Mouse (Mus musculus): ENCODE data around the gene Dnase2a. TPM values are rescaled to one million over a fixed set of nuclear protein-coding genes. Genes with fewer than 3 reads are reported as not detected.

Dnase2a gene
- polyA plus RNA-seq, 2 experiments = 8.4 to 9.6 TPM

GRCm38 (mm10) chr8:84943699-84944098 is 35.3 kb downstream of the Dnase2a start:
- H3K27me3 ChIP-seq (ENCODE audit: control insufficient read depth, insufficient read depth, low read length) = peaks cover 69% of the 10 kb centered on the region
- H3K4me1 ChIP-seq (replicated peaks; ENCODE audit: control insufficient read depth in 2 of 2, insufficient read depth in 2 of 2, low read length in 1 of 2) = peaks cover 2 to 8% of the 10 kb centered on the region in 2 experiments; a peak in 3 of 4 replicates
- H3K4me2 ChIP-seq (ENCODE audit: low read depth) = no peak overlapping the region
- H3K36me3 ChIP-seq (replicated peaks; ENCODE audit: control insufficient read depth, insufficient read depth, low read depth) = no peaks in the 10 kb centered on the region
- H3K9me3 ChIP-seq (ENCODE audit: control insufficient read depth, low read length) = no peaks in the 10 kb centered on the region
- no peak overlapping the region for H3K9ac ChIP-seq (replicated peaks)
- H3K4me3 ChIP-seq (ENCODE audit: insufficient read depth in 1 of 2, low read depth in 2 of 2, low read length in 2 of 2) = no peak overlapping the region
- WGBS (ENCODE audit: insufficient replicate concordance) = 15% methylated on average over 4 of the region's 4 CpGs
- ATAC-seq (ENCODE audit: insufficient read depth) (no peak), DNase-seq (ENCODE audit: low read depth in 3 of 3, low spot score in 3 of 3) (no peak)
- no peak overlapping the region for H3K27ac ChIP-seq
- TF ChIP-seq CTCF (IDR thresholded peaks at IDR 0.05; ENCODE audit: low read depth) = no peak

- Histone ChIP-seq H3K27me3 (ENCODE audit: control insufficient read depth, insufficient read depth, low read length) (peaks cover 64% of the 10 kb centered on the region), H3K4me1 (replicated peaks; ENCODE audit: control insufficient read depth in 2 of 2, insufficient read depth in 2 of 2, low read length in 1 of 2) (peaks cover 2 to 8% of the 10 kb centered on the region in 2 experiments; a peak in 3 of 4 replicates), H3K9me3 (ENCODE audit: control insufficient read depth, low read length) (no peaks in the 10 kb centered on the region), H3K4me3 (ENCODE audit: insufficient read depth in 1 of 2, low read depth in 2 of 2, low read length in 2 of 2) (no peak overlapping the region), H3K4me2 (ENCODE audit: low read depth) (peak overlapping the region; percentile 43), H3K9ac (replicated peaks) (no peak overlapping the region), H3K27ac (no peak overlapping the region), H3K36me3 (replicated peaks; ENCODE audit: control insufficient read depth, insufficient read depth, low read depth) (no peaks in the 10 kb centered on the region)
- TF ChIP-seq EP300 (IDR thresholded peaks at IDR 0.05; ENCODE audit: low read depth) (no peak), CTCF (IDR thresholded peaks at IDR 0.05; ENCODE audit: low read depth) (no peak)
- DNase-seq (ENCODE audit: low read depth in 3 of 3, low spot score in 3 of 3) (peak; percentile 61 to 75 (median 66)), ATAC-seq (ENCODE audit: insufficient read depth) (peak; percentile 84)
- WGBS (ENCODE audit: insufficient replicate concordance) = 5% methylated on average over 26 of the region's 26 CpGs
Measured at GRCm38 (mm10) chr8:84944478-84945160, 36.3 kb downstream of the Dnase2a start.

- 10% methylated on average over 11 of the region's 11 CpGs for WGBS (ENCODE audit: insufficient replicate concordance)
- DNase-seq (ENCODE audit: low read depth in 3 of 3, low spot score in 3 of 3) (no peak), ATAC-seq (ENCODE audit: insufficient read depth) (no peak)
- no peak for TF ChIP-seq EP300 (IDR thresholded peaks at IDR 0.05; ENCODE audit: low read depth)
- no peak for TF ChIP-seq CTCF (IDR thresholded peaks at IDR 0.05; ENCODE audit: low read depth)
- Histone ChIP-seq H3K27me3 (ENCODE audit: control insufficient read depth, insufficient read depth, low read length) (peaks cover 66% of the 10 kb centered on the region), H3K27ac (no peak overlapping the region), H3K4me3 (ENCODE audit: insufficient read depth in 1 of 2, low read depth in 2 of 2, low read length in 2 of 2) (no peak overlapping the region), H3K4me2 (ENCODE audit: low read depth) (no peak overlapping the region), H3K36me3 (replicated peaks; ENCODE audit: control insufficient read depth, insufficient read depth, low read depth) (no peaks in the 10 kb centered on the region), H3K9me3 (ENCODE audit: control insufficient read depth, low read length) (no peaks in the 10 kb centered on the region), H3K4me1 (replicated peaks; ENCODE audit: control insufficient read depth in 2 of 2, insufficient read depth in 2 of 2, low read length in 1 of 2) (peaks cover 2 to 8% of the 10 kb centered on the region in 2 experiments; a peak in 3 of 4 replicates), H3K9ac (replicated peaks) (no peak overlapping the region)
Measured at GRCm38 (mm10) chr8:84945235-84945632, 36.9 kb downstream of the Dnase2a start.

GRCm38 (mm10) chr8:84945633-84946527 is 37.5 kb downstream of the Dnase2a start:
- TF ChIP-seq EP300 (IDR thresholded peaks at IDR 0.05; ENCODE audit: low read depth) (no peak), CTCF (IDR thresholded peaks at IDR 0.05; ENCODE audit: low read depth) (no peak)
- peaks cover 2 to 8% of the 10 kb centered on the region in 2 experiments; a peak in 3 of 4 replicates for H3K4me1 ChIP-seq (replicated peaks; ENCODE audit: control insufficient read depth in 2 of 2, insufficient read depth in 2 of 2, low read length in 1 of 2)
- H3K4me2 ChIP-seq (ENCODE audit: low read depth) = peak overlapping the region; percentile 16
- DNase-seq (ENCODE audit: low read depth in 3 of 3, low spot score in 3 of 3) (no peak), ATAC-seq (ENCODE audit: insufficient read depth) (no peak)
- H3K27ac ChIP-seq = no peak overlapping the region
- H3K4me3 ChIP-seq (ENCODE audit: insufficient read depth in 1 of 2, low read depth in 2 of 2, low read length in 2 of 2) = peak overlapping the region in 1 of 2 experiments; percentile 1; a peak in 2 of 4 replicates
- no peaks in the 10 kb centered on the region for H3K9me3 ChIP-seq (ENCODE audit: control insufficient read depth, low read length)
- no peaks in the 10 kb centered on the region for H3K36me3 ChIP-seq (replicated peaks; ENCODE audit: control insufficient read depth, insufficient read depth, low read depth)
- H3K9ac ChIP-seq (replicated peaks) = no peak overlapping the region
- H3K27me3 ChIP-seq (ENCODE audit: control insufficient read depth, insufficient read depth, low read length) = peaks cover 69% of the 10 kb centered on the region
- WGBS (ENCODE audit: insufficient replicate concordance) = 2% methylated on average over 59 of the region's 67 CpGs

Data from liver, embryonic 14.5 days (tissue).